Mouse (Mus musculus) heart, postnatal 0 days (tissue): ENCODE data around the gene Fam19a3.

ENCODE experiments used
- CTCF ChIP-seq: IDR thresholded peaks from 2 replicates; pipeline ENCODE4 v1.5.1; 2016; ENCODE audit warnings: antibody characterized with exemption, control low read depth, low read depth
- EP300 ChIP-seq: IDR thresholded peaks from 2 replicates; pipeline ENCODE4 v1.6.1; 2016; ENCODE audit warnings: antibody characterized with exemption, low read depth

GRCm38 (mm10) chr3:104792360-104793270 lies 11.0 kb upstream of the Fam19a3 start:
- TF ChIP-seq CTCF: no peak
- no peak for TF ChIP-seq EP300
